Mouse (Mus musculus): ENCODE measurements at regions not wholly inside any gene's neighbourhood (a gene's known extent, or its start where the extent isn't known, plus 50 kb on each side); places are given as distances from the start of the nearest gene placed in this dataset.

DNA sequence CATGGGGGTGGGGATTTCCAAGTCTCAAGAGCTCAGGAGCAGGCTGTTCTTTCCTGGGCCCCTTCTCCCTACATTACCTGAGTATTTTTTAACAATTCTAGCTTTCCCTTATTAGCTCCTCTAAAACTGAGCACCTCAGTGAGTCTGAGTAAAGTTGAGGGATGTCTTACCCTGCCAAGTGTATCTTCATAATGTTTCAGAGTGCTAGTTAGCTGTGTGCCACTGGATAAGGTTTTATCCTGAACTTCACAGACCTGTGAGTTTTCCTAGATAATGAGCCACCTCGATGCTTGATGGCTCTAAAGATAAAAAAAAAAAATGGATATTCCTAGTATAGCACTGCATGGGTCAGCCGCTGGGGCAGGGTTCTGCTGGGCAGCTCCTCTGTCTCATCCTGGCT is 171.1 kb downstream of the Ipo8 start:
- 91% methylated on average over 2 of the region's 2 CpGs for WGBS
- H3K4me3 ChIP-seq (ENCODE audit: insufficient read depth, low read depth, low read length): no peak overlapping the region
- no peaks in the 10 kb centered on the region for H3K36me3 ChIP-seq (ENCODE audit: control insufficient read depth, insufficient read depth, low read length)
- TF ChIP-seq CTCF (IDR thresholded peaks at IDR 0.05; ENCODE audit: low read depth, low read length) (no peak), POLR2A (IDR thresholded peaks at IDR 0.05; ENCODE audit: extremely low read depth, insufficient read depth, low read length) (no peak)
- H3K27me3 ChIP-seq (ENCODE audit: control insufficient read depth, insufficient read depth, low read length): no peaks in the 10 kb centered on the region
- no peak overlapping the region for H3K27ac ChIP-seq (replicated peaks; ENCODE audit: insufficient read depth, low read depth, low read length)
- DNase-seq (ENCODE audit: extremely low read depth, low read depth, low spot score): no peak
- H3K79me2 ChIP-seq (ENCODE audit: control insufficient read depth, insufficient read depth, low read length): no peaks in the 10 kb centered on the region
- no peak overlapping the region for H3K9ac ChIP-seq (ENCODE audit: low read depth, low read length)
- no peaks in the 10 kb centered on the region for H3K4me1 ChIP-seq (ENCODE audit: control insufficient read depth, insufficient read depth, low read length)

DNA sequence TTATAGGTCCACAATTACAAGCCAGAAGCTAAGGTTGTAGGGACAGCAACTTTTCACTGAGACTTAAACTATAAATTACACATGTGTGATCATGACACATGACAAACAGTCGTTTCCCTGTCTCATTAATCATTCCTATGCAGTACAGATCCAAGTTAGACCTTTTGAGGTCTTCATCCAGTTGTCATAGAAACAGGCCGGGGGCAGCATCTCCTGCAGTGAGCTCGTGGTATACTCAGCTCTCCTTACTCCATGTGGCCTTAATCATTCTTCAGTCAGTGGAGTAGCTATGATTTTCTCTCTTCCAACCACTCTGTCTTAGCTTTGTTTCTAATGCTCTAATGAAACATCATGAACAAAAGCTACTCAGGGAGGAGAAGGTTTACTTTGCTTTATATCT is 178.1 kb downstream of the Ipo8 start:
- no peak for DNase-seq (ENCODE audit: extremely low read depth, low read depth, low spot score)
- TF ChIP-seq CTCF (IDR thresholded peaks at IDR 0.05; ENCODE audit: low read depth, low read length): no peak
- no peak for TF ChIP-seq POLR2A (IDR thresholded peaks at IDR 0.05; ENCODE audit: extremely low read depth, insufficient read depth, low read length)
- WGBS: 75% methylated on average over 3 of the region's 3 CpGs
- Histone ChIP-seq H3K27ac (replicated peaks; ENCODE audit: insufficient read depth, low read depth, low read length) (no peak overlapping the region), H3K9ac (ENCODE audit: low read depth, low read length) (no peak overlapping the region), H3K27me3 (ENCODE audit: control insufficient read depth, insufficient read depth, low read length) (no peaks in the 10 kb centered on the region), H3K4me1 (ENCODE audit: control insufficient read depth, insufficient read depth, low read length) (no peaks in the 10 kb centered on the region), H3K36me3 (ENCODE audit: control insufficient read depth, insufficient read depth, low read length) (no peaks in the 10 kb centered on the region), H3K79me2 (ENCODE audit: control insufficient read depth, insufficient read depth, low read length) (no peaks in the 10 kb centered on the region), H3K4me3 (ENCODE audit: insufficient read depth, low read depth, low read length) (no peak overlapping the region)

- no peak for TF ChIP-seq CTCF (IDR thresholded peaks at IDR 0.05; ENCODE audit: low read depth, low read length)
- no peak for TF ChIP-seq POLR2A (IDR thresholded peaks at IDR 0.05; ENCODE audit: extremely low read depth, insufficient read depth, low read length)
- no peak overlapping the region for H3K27ac ChIP-seq (replicated peaks; ENCODE audit: insufficient read depth, low read depth, low read length)
Observed at GRCm38 (mm10) chr6:148652434-148652833, 178.8 kb downstream of the Ipo8 start.

GRCm38 (mm10) chr6:148647423-148648390 is 183.6 kb downstream of the Ipo8 start:
- no peak for DNase-seq (ENCODE audit: extremely low read depth, low read depth, low spot score)
- no peak for TF ChIP-seq CTCF (IDR thresholded peaks at IDR 0.05; ENCODE audit: low read depth, low read length)
- TF ChIP-seq POLR2A (IDR thresholded peaks at IDR 0.05; ENCODE audit: extremely low read depth, insufficient read depth, low read length): no peak
- Histone ChIP-seq H3K79me2 (ENCODE audit: control insufficient read depth, insufficient read depth, low read length) (no peaks in the 10 kb centered on the region), H3K27ac (replicated peaks; ENCODE audit: insufficient read depth, low read depth, low read length) (no peak overlapping the region), H3K36me3 (ENCODE audit: control insufficient read depth, insufficient read depth, low read length) (no peaks in the 10 kb centered on the region), H3K27me3 (ENCODE audit: control insufficient read depth, insufficient read depth, low read length) (no peaks in the 10 kb centered on the region), H3K9ac (ENCODE audit: low read depth, low read length) (no peak overlapping the region), H3K4me3 (ENCODE audit: insufficient read depth, low read depth, low read length) (no peak overlapping the region), H3K4me1 (ENCODE audit: control insufficient read depth, insufficient read depth, low read length) (no peaks in the 10 kb centered on the region)
- 58% methylated on average over 2 of the region's 2 CpGs for WGBS

More at GRCm38 (mm10) chr6:148652434-148652833, 178.8 kb downstream of the Ipo8 start:
- H3K4me3 ChIP-seq (ENCODE audit: insufficient read depth, low read depth, low read length): no peak overlapping the region
- H3K4me1 ChIP-seq (ENCODE audit: control insufficient read depth, insufficient read depth, low read length): no peaks in the 10 kb centered on the region
- WGBS: 78% methylated on average over 4 of the region's 4 CpGs
- no peaks in the 10 kb centered on the region for H3K79me2 ChIP-seq (ENCODE audit: control insufficient read depth, insufficient read depth, low read length)
- H3K9ac ChIP-seq (ENCODE audit: low read depth, low read length): no peak overlapping the region
- H3K36me3 ChIP-seq (ENCODE audit: control insufficient read depth, insufficient read depth, low read length): no peaks in the 10 kb centered on the region
- DNase-seq (ENCODE audit: extremely low read depth, low read depth, low spot score): no peak
- H3K27me3 ChIP-seq (ENCODE audit: control insufficient read depth, insufficient read depth, low read length): no peaks in the 10 kb centered on the region

DNA sequence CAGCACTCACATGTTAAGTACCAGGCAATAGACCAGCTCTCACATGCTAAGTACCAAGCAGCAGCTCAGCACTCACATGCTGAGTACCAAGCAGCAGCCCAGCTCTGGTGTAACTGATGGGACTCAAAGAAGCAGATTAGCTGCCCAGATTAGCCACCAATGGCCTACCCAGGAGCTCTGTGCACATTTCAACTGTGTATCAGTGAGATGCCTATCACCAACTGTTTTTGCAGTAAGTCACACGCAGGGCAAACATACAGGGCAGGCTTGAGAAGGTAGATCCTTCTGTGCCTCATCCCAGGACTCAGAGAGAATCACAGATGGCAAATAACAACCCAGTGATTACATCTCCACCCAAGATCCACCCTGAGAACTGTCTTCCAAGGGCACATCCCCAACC is 190.7 kb downstream of the Ipo8 start:
- TF ChIP-seq CTCF (IDR thresholded peaks at IDR 0.05; ENCODE audit: low read depth, low read length): no peak
- no peak for TF ChIP-seq POLR2A (IDR thresholded peaks at IDR 0.05; ENCODE audit: extremely low read depth, insufficient read depth, low read length)
- Histone ChIP-seq H3K79me2 (ENCODE audit: control insufficient read depth, insufficient read depth, low read length) (no peaks in the 10 kb centered on the region), H3K4me1 (ENCODE audit: control insufficient read depth, insufficient read depth, low read length) (no peaks in the 10 kb centered on the region), H3K27ac (replicated peaks; ENCODE audit: insufficient read depth, low read depth, low read length) (no peak overlapping the region), H3K27me3 (ENCODE audit: control insufficient read depth, insufficient read depth, low read length) (no peaks in the 10 kb centered on the region), H3K36me3 (ENCODE audit: control insufficient read depth, insufficient read depth, low read length) (no peaks in the 10 kb centered on the region), H3K9ac (ENCODE audit: low read depth, low read length) (no peak overlapping the region), H3K4me3 (ENCODE audit: insufficient read depth, low read depth, low read length) (no peak overlapping the region)
- no peak for DNase-seq (ENCODE audit: extremely low read depth, low read depth, low spot score)
- WGBS: 89% methylated on average over 1 of the region's 1 CpGs

DNA sequence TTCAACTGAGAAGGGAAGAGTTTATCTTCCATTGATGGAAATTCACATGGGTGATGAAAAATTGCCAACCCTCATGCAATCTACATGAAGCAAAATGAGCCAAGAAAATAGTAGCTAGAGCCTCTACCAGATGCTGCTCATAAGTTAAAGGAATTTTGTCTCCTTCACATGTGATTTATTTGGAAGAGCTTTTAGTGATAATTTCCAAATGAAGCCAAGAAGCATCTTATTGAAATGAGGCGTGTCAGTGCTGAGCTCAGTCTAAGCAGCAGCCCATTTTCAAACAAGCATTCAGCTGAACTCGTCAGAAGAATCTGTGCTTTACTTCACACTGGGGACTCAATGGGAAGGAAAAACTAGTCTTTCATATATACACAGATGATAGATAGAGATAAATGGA is 190.0 kb upstream of the Tmtc1 start:
- 84% methylated on average over 2 of the region's 2 CpGs for WGBS

More for the DNA sequence above, 190.0 kb upstream of the Tmtc1 start:
- no peaks in the 10 kb centered on the region for H3K36me3 ChIP-seq (ENCODE audit: control insufficient read depth, insufficient read depth, low read length)
- no peak for DNase-seq (ENCODE audit: extremely low read depth, low read depth, low spot score)
- H3K4me1 ChIP-seq (ENCODE audit: control insufficient read depth, insufficient read depth, low read length): no peaks in the 10 kb centered on the region
- no peak overlapping the region for H3K9ac ChIP-seq (ENCODE audit: low read depth, low read length)
- H3K27ac ChIP-seq (replicated peaks; ENCODE audit: insufficient read depth, low read depth, low read length): no peak overlapping the region
- no peaks in the 10 kb centered on the region for H3K79me2 ChIP-seq (ENCODE audit: control insufficient read depth, insufficient read depth, low read length)
- H3K4me3 ChIP-seq (ENCODE audit: insufficient read depth, low read depth, low read length): no peak overlapping the region
- TF ChIP-seq POLR2A (IDR thresholded peaks at IDR 0.05; ENCODE audit: extremely low read depth, insufficient read depth, low read length): no peak
- no peak for TF ChIP-seq CTCF (IDR thresholded peaks at IDR 0.05; ENCODE audit: low read depth, low read length)
- no peaks in the 10 kb centered on the region for H3K27me3 ChIP-seq (ENCODE audit: control insufficient read depth, insufficient read depth, low read length)

All from liver, adult 2 months (tissue).